Mouse (Mus musculus) limb, embryonic 14.5 days (tissue): ENCODE results near the gene Ifitm7. TPM values are rescaled to one million over a fixed set of nuclear protein-coding genes. Genes with fewer than 3 reads are reported as not detected.
"Not testable (repeated sequence)": the region's sequence is repeated elsewhere in the genome, so short reads cannot be mapped to it uniquely, and the experiment has no call there.

ENCODE experiments used
- ATAC-seq: fragments of 200-750 bp; cut with Nextera tagmentation; 2 replicates; pipeline ENCODE4 v1.8.0; 2017; ENCODE audit warnings: low read depth, moderate number of reproducible peaks, moderate TSS enrichment; ENCODE audit not compliant: low FRiP score
- DNase-seq: peaks from one replicate; pipeline ENCODE4 v3.0.0-alpha.2; 2015; ENCODE audit warnings: low spot score
- H3K27ac ChIP-seq: fragments of 300-500 bp; sonication (generic); replicated peaks from 2 replicates; pipeline ENCODE4 v1.5.1; 2014; ENCODE audit warnings: low read depth, mild to moderate bottlenecking, low read length, moderate library complexity, mixed read lengths
- H3K27me3 ChIP-seq: fragments of 300-500 bp; sonication (generic); 2 replicates; pipeline ENCODE4 v1.6.1; 2014; ENCODE audit warnings: low read length, mixed read lengths; ENCODE audit not compliant: control insufficient read depth, insufficient read depth
- H3K36me3 ChIP-seq: fragments of 300-500 bp; sonication (generic); 2 replicates; pipeline ENCODE4 v1.6.1; 2014; ENCODE audit warnings: mild to moderate bottlenecking, low read length, moderate library complexity, mixed read lengths; ENCODE audit not compliant: control insufficient read depth, insufficient read depth
- H3K4me1 ChIP-seq: fragments of 300-500 bp; sonication (generic); 2 replicates; pipeline ENCODE4 v1.6.1; 2014; ENCODE audit warnings: antibody characterized with exemption, low read length, mixed read lengths; ENCODE audit not compliant: control insufficient read depth, insufficient read depth
- H3K4me2 ChIP-seq: fragments of 300-500 bp; sonication (generic); replicated peaks from 2 replicates; pipeline ENCODE4 v1.6.1; 2014; ENCODE audit warnings: low read depth, mild to moderate bottlenecking, low read length, moderate library complexity; ENCODE audit not compliant: severe bottlenecking
- H3K4me3 ChIP-seq: fragments of 300-500 bp; sonication (generic); replicated peaks from 2 replicates; pipeline ENCODE4 v1.5.1; 2014; ENCODE audit warnings: low read length
- H3K9ac ChIP-seq: fragments of 300-500 bp; sonication (generic); 2 replicates; pipeline ENCODE4 v1.6.1; 2014; ENCODE audit warnings: mild to moderate bottlenecking, low read depth, low read length, moderate library complexity; ENCODE audit not compliant: severe bottlenecking
- H3K9me3 ChIP-seq: fragments of 300-500 bp; sonication (generic); 2 replicates; pipeline ENCODE4 v1.6.1; 2016; ENCODE audit warnings: low read length; ENCODE audit not compliant: control insufficient read depth
- POLR2A ChIP-seq: fragments of 200-500 bp; IDR thresholded peaks from 2 replicates; pipeline ENCODE4 v1.8.0; 2012; ENCODE audit warnings: inconsistent platforms, mild to moderate bottlenecking, moderate library complexity, borderline replicate concordance; ENCODE audit not compliant: insufficient read depth, insufficient read length; ENCODE audit errors: extremely low read depth
- WGBS: fragments of 180-500 bp; shearing (Covaris S2); extraction: QIAGEN DNeasy Blood & Tissue Kit; methylation state at CpG from one replicate; pipeline ENCODE4 v1.1.7; 2014; 5-methylcytosine and 5-hydroxymethylcytosine counted together
- polyA plus RNA-seq, 2 experiments: library from polyadenylated mRNA; depleted of rRNA in 1 of 2; stranded (reverse) in 1 of 2; unstranded in 1 of 2; fragments of >200 nt; fragmentation: Nextera tagmentation in 1 of 2; extraction: Ambion mirVana in 1 of 2; gene quantifications; 2 replicates each; pipeline versions ENCODE4 v1.2.1 to v1.2.3; 2012 to 2014

Ifitm7 gene
- polyA plus RNA-seq, 2 experiments: 0.13 TPM; not detected in 1

- no peak overlapping the region for H3K4me2 ChIP-seq
- H3K4me1 ChIP-seq: no peaks in the 10 kb centered on the region
- no peak overlapping the region for H3K9ac ChIP-seq
- DNase-seq (no peak), ATAC-seq (no peak)
- no peak overlapping the region for H3K27ac ChIP-seq
- H3K27me3 ChIP-seq: no peaks in the 10 kb centered on the region
- WGBS: 61% methylated on average over 1 of the region's 1 CpGs
- no peaks in the 10 kb centered on the region for H3K36me3 ChIP-seq
- no peak for TF ChIP-seq POLR2A
- H3K9me3 ChIP-seq: no peaks in the 10 kb centered on the region
- H3K4me3 ChIP-seq: no peak overlapping the region
Observed at GRCm38 (mm10) chr16:13994502-13994901, 7.8 kb upstream of the Ifitm7 start.

DNA sequence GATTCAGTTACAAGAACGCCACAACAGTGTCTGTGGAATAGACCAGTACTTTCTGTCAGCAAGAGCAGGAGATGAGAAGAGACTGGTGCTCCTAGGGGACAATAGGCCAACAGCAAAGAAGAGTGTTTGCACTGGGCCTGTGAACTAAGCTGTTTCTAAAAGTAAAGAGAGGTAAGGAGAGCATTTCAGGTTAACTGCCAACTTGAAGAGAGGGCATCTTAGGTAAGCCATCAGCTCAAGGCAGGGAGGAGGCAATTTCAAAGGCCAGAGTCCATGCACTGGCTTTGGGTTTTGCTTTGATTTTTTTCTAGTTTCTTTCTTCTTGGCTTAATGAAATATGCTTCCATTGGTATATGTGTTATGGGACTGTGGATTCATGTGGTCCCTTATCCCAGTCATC, 7.4 kb upstream of the Ifitm7 start:
- no peak overlapping the region for H3K9ac ChIP-seq
- H3K9me3 ChIP-seq: no peaks in the 10 kb centered on the region
- no peaks in the 10 kb centered on the region for H3K4me1 ChIP-seq
- WGBS: 90% methylated on average over 1 of the region's 1 CpGs
- ATAC-seq (no peak), DNase-seq (no peak)
- H3K4me2 ChIP-seq: no peak overlapping the region
- H3K36me3 ChIP-seq: no peaks in the 10 kb centered on the region
- no peak overlapping the region for H3K4me3 ChIP-seq
- no peak for TF ChIP-seq POLR2A
- H3K27me3 ChIP-seq: no peaks in the 10 kb centered on the region
- H3K27ac ChIP-seq: no peak overlapping the region

DNA sequence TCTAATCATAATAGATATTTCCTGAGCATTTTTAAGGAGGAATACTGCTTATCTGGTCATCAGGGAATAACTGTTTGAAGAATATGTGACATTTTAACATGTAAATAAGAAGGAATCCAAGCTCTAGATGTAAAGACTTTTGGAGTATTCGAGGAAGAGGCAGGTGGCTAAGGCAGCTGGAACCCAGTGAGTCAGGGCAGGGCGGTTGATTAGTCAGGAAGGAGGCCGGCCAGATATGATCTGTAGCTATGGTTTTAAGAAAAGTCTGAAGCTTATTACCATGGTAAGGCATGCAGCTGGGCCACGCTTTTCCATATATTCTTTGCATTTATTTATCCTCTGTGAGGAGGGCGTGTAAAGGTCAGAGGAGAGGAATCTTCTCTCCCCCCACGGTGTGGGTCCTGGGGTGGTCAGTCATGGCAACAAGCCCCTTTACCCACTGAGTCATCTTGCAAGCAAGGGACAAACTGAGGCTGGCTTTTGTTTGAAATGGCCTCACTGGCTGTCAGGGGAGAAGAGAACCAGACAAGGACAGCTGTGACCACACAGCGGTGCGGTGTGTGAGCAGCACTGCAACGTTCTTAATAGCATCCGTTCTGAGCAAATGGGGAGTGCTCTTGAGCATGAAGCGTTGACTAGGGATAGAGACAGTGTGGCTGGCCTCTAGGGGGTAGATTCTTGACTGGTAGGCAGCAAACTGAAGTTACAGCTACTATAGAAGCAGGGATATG, 6.0 kb upstream of the Ifitm7 start:
- no peaks in the 10 kb centered on the region for H3K9me3 ChIP-seq
- H3K27me3 ChIP-seq: no peaks in the 10 kb centered on the region
- no peaks in the 10 kb centered on the region for H3K36me3 ChIP-seq
- no peak overlapping the region for H3K9ac ChIP-seq
- 79% methylated on average over 11 of the region's 11 CpGs for WGBS
- no peak overlapping the region for H3K4me2 ChIP-seq
- TF ChIP-seq POLR2A: no peak
- H3K4me3 ChIP-seq: no peak overlapping the region
- no peak for ATAC-seq
- no peak for DNase-seq
- H3K4me1 ChIP-seq: no peaks in the 10 kb centered on the region
- no peak overlapping the region for H3K27ac ChIP-seq

- DNase-seq: no peak
- ATAC-seq: no peak
- H3K9ac ChIP-seq: peak overlapping the region; percentile 57
- H3K36me3 ChIP-seq: no peaks in the 10 kb centered on the region
- H3K27me3 ChIP-seq: no peaks in the 10 kb centered on the region
- TF ChIP-seq POLR2A: no peak
- 0 out of 2 replicates have a peak, but pooled peaks cover 4% of the 10 kb centered on the region for H3K4me1 ChIP-seq
- no peak overlapping the region for H3K27ac ChIP-seq
- no peaks in the 10 kb centered on the region for H3K9me3 ChIP-seq
- peak overlapping the region; percentile 65 for H3K4me2 ChIP-seq
- 60% methylated on average over 3 of the region's 3 CpGs for WGBS
- H3K4me3 ChIP-seq: peak overlapping the region; percentile 42
Observed at GRCm38 (mm10) chr16:13986197-13986573, 503 bp downstream of the Ifitm7 start.

DNA sequence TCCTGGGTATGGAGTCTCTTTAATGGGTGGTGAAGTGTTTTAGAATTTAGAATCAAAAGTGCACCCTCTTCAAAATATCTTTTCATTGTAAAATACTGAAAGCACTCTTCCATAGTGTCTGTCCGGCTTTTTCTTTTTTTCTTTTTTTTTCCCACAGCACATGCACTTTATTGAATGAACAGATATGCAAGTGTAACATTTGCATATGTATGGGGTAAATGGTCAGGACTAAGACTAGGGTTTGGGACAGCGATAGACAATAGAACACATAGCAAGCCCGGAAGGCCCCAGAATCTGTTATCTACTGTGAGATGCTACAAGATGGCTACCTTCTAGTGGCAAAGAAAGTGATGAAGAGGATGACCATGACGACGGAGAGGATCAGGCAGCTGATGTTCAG, 3.5 kb downstream of the Ifitm7 start:
- no peaks in the 10 kb centered on the region for H3K9me3 ChIP-seq
- DNase-seq: no peak
- no peak for ATAC-seq
- no peak overlapping the region for H3K4me2 ChIP-seq
- no peak overlapping the region for H3K4me3 ChIP-seq
- 0 out of 2 replicates have a peak, but pooled peaks cover 4% of the 10 kb centered on the region for H3K4me1 ChIP-seq
- no peak overlapping the region for H3K9ac ChIP-seq
- TF ChIP-seq POLR2A: no peak
- WGBS: 85% methylated on average over 5 of the region's 5 CpGs
- no peak overlapping the region for H3K27ac ChIP-seq
- H3K27me3 ChIP-seq: no peaks in the 10 kb centered on the region
- no peaks in the 10 kb centered on the region for H3K36me3 ChIP-seq

GRCm38 (mm10) chr16:13981726-13982125, 5.0 kb downstream of the Ifitm7 start:
- DNase-seq, H3K27ac ChIP-seq, H3K4me2 ChIP-seq, H3K4me3 ChIP-seq, H3K4me1 ChIP-seq, ATAC-seq, H3K9me3 ChIP-seq, H3K9ac ChIP-seq, H3K27me3 ChIP-seq, H3K36me3 ChIP-seq: not testable (repeated sequence)
- WGBS: 77% methylated on average over 3 of the region's 3 CpGs

DNA sequence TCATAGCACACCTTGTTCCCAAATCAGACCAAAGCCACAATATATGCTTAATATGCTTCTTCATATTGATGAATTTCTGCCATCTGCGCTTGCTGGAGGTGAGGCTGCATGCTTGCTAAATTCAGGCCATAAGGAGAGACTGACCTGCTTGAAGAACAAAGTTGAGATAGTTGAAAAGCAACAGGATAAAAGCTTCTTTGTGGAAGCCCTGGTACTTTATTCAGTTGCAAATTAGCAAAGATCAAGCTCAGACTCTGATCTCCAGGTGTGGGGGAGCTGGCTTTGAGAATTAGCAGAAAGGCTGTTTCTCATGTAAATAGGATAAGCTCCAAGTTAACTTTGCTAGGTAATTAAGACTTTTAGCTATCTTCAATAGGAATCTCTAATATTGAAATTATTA, 9.7 kb downstream of the Ifitm7 start:
- H3K4me1 ChIP-seq, H3K27me3 ChIP-seq, ATAC-seq, H3K36me3 ChIP-seq, H3K27ac ChIP-seq, H3K4me3 ChIP-seq, DNase-seq, H3K9me3 ChIP-seq, H3K9ac ChIP-seq, H3K4me2 ChIP-seq: not testable (repeated sequence)
- 52% methylated on average over 1 of the region's 1 CpGs for WGBS

- not testable (repeated sequence) for ATAC-seq, H3K4me3 ChIP-seq, H3K9ac ChIP-seq, H3K36me3 ChIP-seq, H3K4me2 ChIP-seq, DNase-seq, H3K9me3 ChIP-seq, H3K27me3 ChIP-seq, H3K27ac ChIP-seq, H3K4me1 ChIP-seq
- WGBS: 77% methylated on average over 4 of the region's 4 CpGs
Observed at GRCm38 (mm10) chr16:13976358-13976896, 10.3 kb downstream of the Ifitm7 start.
